Mouse (Mus musculus) hindbrain, postnatal 0 days (tissue): ENCODE data around the gene Snap47. TPM values are rescaled to one million over a fixed set of nuclear protein-coding genes. Genes with fewer than 3 reads are reported as not detected.

Experiments used
- ATAC-seq: fragments of 200-750 bp; cut with Nextera tagmentation; 2 replicates; pipeline ENCODE4 v1.8.0; 2017; ENCODE audit warnings: mild to moderate bottlenecking, moderate TSS enrichment, moderate library complexity
- DNase-seq: peaks from one replicate; pipeline ENCODE4 v3.0.0-alpha.2; 2015; ENCODE audit warnings: low spot score
- H3K27ac ChIP-seq: fragments of 300-500 bp; sonication (generic); 2 replicates; pipeline ENCODE4 v1.5.1; 2014; ENCODE audit warnings: mild to moderate bottlenecking
- H3K27me3 ChIP-seq: fragments of 300-500 bp; sonication (generic); 2 replicates; pipeline ENCODE4 v1.6.1; 2014; ENCODE audit warnings: low read length, mixed read lengths; ENCODE audit not compliant: insufficient read depth
- H3K36me3 ChIP-seq: fragments of 300-500 bp; sonication (generic); 2 replicates; pipeline ENCODE4 v1.6.1; 2014; ENCODE audit warnings: low read length, mixed read lengths; ENCODE audit not compliant: insufficient read depth
- H3K4me1 ChIP-seq: fragments of 300-500 bp; sonication (generic); 2 replicates; pipeline ENCODE4 v1.6.1; 2014; ENCODE audit warnings: antibody characterized with exemption, low read length, mixed read lengths; ENCODE audit not compliant: insufficient read depth
- H3K4me2 ChIP-seq: fragments of 300-500 bp; sonication (generic); 2 replicates; pipeline ENCODE4 v1.6.1; 2014; ENCODE audit warnings: low read depth, mild to moderate bottlenecking, low read length, moderate library complexity, mixed read lengths
- H3K4me3 ChIP-seq: fragments of 300-500 bp; sonication (generic); 2 replicates; pipeline ENCODE4 v1.5.1; 2014; ENCODE audit warnings: low read length
- H3K9ac ChIP-seq: fragments of 300-500 bp; sonication (generic); replicated peaks from 2 replicates; pipeline ENCODE4 v1.6.1; 2014; ENCODE audit warnings: mild to moderate bottlenecking, low read length, moderate library complexity, mixed read lengths
- H3K9me3 ChIP-seq: fragments of 300-500 bp; sonication (generic); 2 replicates; pipeline ENCODE4 v1.6.1; 2016; ENCODE audit warnings: low read length, mixed read lengths
- CTCF ChIP-seq: IDR thresholded peaks from 2 replicates; pipeline ENCODE4 v1.5.1; 2016; ENCODE audit warnings: antibody characterized with exemption, control low read depth, low read depth
- WGBS: fragments of 180-500 bp; shearing (Covaris S2); extraction: QIAGEN DNeasy Blood & Tissue Kit; methylation state at CpG from one replicate; pipeline ENCODE4 v1.1.7; 2014; 5-methylcytosine and 5-hydroxymethylcytosine counted together
- polyA plus RNA-seq: library from polyadenylated mRNA; unstranded; fragments of >200 nt; fragmentation: Nextera tagmentation; extraction: Ambion mirVana; gene quantifications from 2 replicates; pipeline ENCODE4 v1.2.1, GENCODE M21; 2015
- total RNA-seq: library from RNA; depleted of rRNA; stranded (reverse); fragments of >200 nt; gene quantifications from 2 replicates; pipeline ENCODE4 v1.2.3, GENCODE M21; 2014

Snap47 gene
- total and polyA plus RNA-seq, 2 experiments from 2014 or later: 406 to 537 TPM

- peak; percentile 95 for ATAC-seq
- no peaks in the 10 kb centered on the region for H3K4me1 ChIP-seq
- H3K27me3 ChIP-seq: no peaks in the 10 kb centered on the region
- H3K4me3 ChIP-seq: peak within 1 kb of the TSS; percentile 85
- no peaks in the 10 kb centered on the region for H3K9me3 ChIP-seq
- no peak for TF ChIP-seq CTCF
- WGBS: under 1% methylated on average over 19 of the region's 19 CpGs
- peak within 1 kb of the TSS; percentile 94 for H3K4me2 ChIP-seq
- peak; percentile 95 for DNase-seq
- H3K9ac ChIP-seq: peak within 1 kb of the TSS; percentile 94
- H3K27ac ChIP-seq: peak within 1 kb of the TSS; percentile 85
- no peaks in the 10 kb centered on the region for H3K36me3 ChIP-seq
These were observed 21.3 kb upstream of the Snap47 start, which contains the start of gene Zfp867 for GRCm38 (mm10) chr11:59472326-59472677. Zfp867 (minus strand) TSS chr11:59472474.

GRCm38 (mm10) chr11:59471413-59472325 is 20.7 kb upstream of the Snap47 start:
- no peaks in the 10 kb centered on the region for H3K9me3 ChIP-seq
- no peak for DNase-seq

GRCm38 (mm10) chr11:59460459-59460858 is 9.5 kb upstream of the Snap47 start:
- DNase-seq: no peak
- WGBS: 94% methylated on average over 2 of the region's 2 CpGs
- Histone ChIP-seq H3K4me3 (no peak overlapping the region), H3K9ac (no peak overlapping the region), H3K27ac (no peak overlapping the region), H3K27me3 (no peaks in the 10 kb centered on the region), H3K4me1 (no peaks in the 10 kb centered on the region), H3K9me3 (peaks cover 21% of the 10 kb centered on the region), H3K36me3 (peaks cover 34% of the 10 kb centered on the region), H3K4me2 (no peak overlapping the region)
- no peak for ATAC-seq
- TF ChIP-seq CTCF: no peak

More at GRCm38 (mm10) chr11:59471413-59472325, 20.7 kb upstream of the Snap47 start:
- peak; percentile 84 for ATAC-seq
- Histone ChIP-seq H3K27ac (peak overlapping the region; percentile 85), H3K4me3 (peak overlapping the region; percentile 85), H3K9ac (peak overlapping the region; percentile 94), H3K36me3 (no peaks in the 10 kb centered on the region), H3K27me3 (no peaks in the 10 kb centered on the region), H3K4me2 (peak overlapping the region; percentile 94), H3K4me1 (no peaks in the 10 kb centered on the region)
- no peak for TF ChIP-seq CTCF
- 6% methylated on average over 37 of the region's 37 CpGs for WGBS

DNA sequence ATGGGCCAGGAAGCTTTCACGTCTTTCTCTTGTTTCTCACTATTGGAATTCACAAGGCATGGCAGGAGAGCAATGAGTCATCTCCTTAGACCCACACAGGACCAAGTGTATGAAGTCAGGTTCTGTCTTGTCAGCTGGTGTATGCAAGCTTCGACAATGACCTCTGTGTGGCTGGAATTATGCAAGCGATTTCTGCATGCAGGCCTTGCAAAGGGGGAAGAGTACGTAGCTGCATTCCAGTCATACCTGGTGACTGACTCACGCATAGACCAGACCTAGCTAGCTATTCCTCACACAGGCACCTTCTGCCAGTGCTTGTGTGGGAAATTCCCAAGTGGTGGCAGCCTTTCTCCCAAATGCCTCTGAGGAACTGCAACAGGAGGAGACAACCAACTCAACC is 8.0 kb upstream of the Snap47 start:
- peaks cover 44% of the 10 kb centered on the region for H3K36me3 ChIP-seq
- no peak for TF ChIP-seq CTCF
- no peak overlapping the region for H3K9ac ChIP-seq
- DNase-seq: no peak
- no peak for ATAC-seq
- peaks cover 15% of the 10 kb centered on the region for H3K9me3 ChIP-seq
- H3K4me3 ChIP-seq: no peak overlapping the region
- no peaks in the 10 kb centered on the region for H3K27me3 ChIP-seq
- WGBS: 62% methylated on average over 5 of the region's 5 CpGs
- H3K4me1 ChIP-seq: no peaks in the 10 kb centered on the region
- H3K4me2 ChIP-seq: no peak overlapping the region
- H3K27ac ChIP-seq: no peak overlapping the region

DNA sequence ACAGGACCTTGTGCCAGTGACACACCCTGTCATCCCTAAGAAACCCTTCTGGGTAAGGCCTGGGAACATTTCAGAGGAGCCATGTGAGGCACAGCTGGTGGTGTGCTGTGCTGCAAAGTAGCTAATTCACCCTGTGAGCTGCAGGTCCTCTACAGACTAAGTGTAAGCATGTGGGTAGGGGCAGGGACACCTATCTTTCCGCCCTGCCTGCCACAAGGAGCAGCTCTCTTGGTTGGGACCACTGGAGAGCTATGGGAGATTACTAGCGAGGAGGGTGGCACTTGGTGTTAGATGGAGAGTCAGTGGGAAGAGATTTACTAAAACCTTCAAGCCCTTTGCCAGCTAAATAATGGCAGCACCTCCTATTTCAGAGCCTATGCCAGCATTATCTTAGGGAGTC is 5.9 kb upstream of the Snap47 start:
- H3K4me3 ChIP-seq: no peak overlapping the region
- ATAC-seq (no peak), DNase-seq (no peak)
- no peaks in the 10 kb centered on the region for H3K9me3 ChIP-seq
- 96% methylated on average over 2 of the region's 2 CpGs for WGBS
- no peak overlapping the region for H3K9ac ChIP-seq
- H3K27ac ChIP-seq: no peak overlapping the region
- H3K36me3 ChIP-seq: peaks cover 28% of the 10 kb centered on the region
- H3K27me3 ChIP-seq: no peaks in the 10 kb centered on the region
- no peaks in the 10 kb centered on the region for H3K4me1 ChIP-seq
- TF ChIP-seq CTCF: no peak
- H3K4me2 ChIP-seq: no peak overlapping the region

- Histone ChIP-seq H3K27me3 (no peaks in the 10 kb centered on the region), H3K4me1 (no peaks in the 10 kb centered on the region; the same call in 1 of the 2 replicates), H3K9me3 (no peaks in the 10 kb centered on the region), H3K4me3 (no peak overlapping the region), H3K4me2 (no peak overlapping the region), H3K9ac (no peak overlapping the region), H3K36me3 (peaks cover 26% of the 10 kb centered on the region), H3K27ac (no peak overlapping the region)
- no peak for TF ChIP-seq CTCF
- ATAC-seq (no peak), DNase-seq (no peak)
- WGBS: 96% methylated on average over 2 of the region's 2 CpGs
These were observed 5.4 kb upstream of the Snap47 start for GRCm38 (mm10) chr11:59456346-59456745.
